Comparison of ENCODE assay signal across 8 mouse cellular contexts in the genomic region with DNA sequence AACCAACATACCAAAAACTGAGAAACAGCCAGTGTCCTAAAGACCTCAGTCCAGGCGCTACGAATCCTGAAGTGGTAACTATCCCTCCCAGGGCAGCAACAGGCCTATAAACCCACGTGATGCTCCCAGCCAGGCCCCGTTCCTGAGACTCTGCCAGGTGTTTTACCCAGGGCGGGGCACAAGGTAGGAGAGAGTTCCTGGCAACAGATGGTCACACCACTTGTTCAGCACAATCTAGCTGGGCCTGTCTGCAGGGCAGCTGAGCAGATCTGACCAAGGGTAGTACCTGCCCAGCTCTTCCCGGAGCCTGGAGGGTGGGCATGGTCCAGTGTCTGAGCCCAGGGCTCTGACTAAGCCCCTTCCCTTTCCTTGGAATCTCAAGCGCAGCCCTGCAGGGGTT. TPM values are rescaled to one million over a fixed set of nuclear protein-coding genes. Genes with fewer than 3 reads are reported as not detected.
DNase-seq lines count a peak whose midpoint lies in the region; ATAC-seq and TF ChIP-seq lines count a peak whose summit lies in the region.
"Had no signal": no experiment of that assay in that cellular context is flagged by ENCODE, and none has a peak within 500 bp of the region (broad histone marks: within the 10 kb centered on the region; RNA-seq: fewer than 3 reads in every experiment).

No protein-coding gene starts in this region.

- no peak overlapping the region for H3K4me3 ChIP-seq in limb, embryonic 15.5 days
- no peak overlapping the region for H3K4me3 ChIP-seq in midbrain, embryonic 10.5 days
- H3K4me3 ChIP-seq in liver, postnatal 0 days (ENCODE audit: low read depth, low read length) = no peak overlapping the region
- H3K4me3 ChIP-seq: midbrain, embryonic 12.5 days had no signal

- no peak for ATAC-seq in limb, embryonic 15.5 days (ENCODE audit: insufficient number of reproducible peaks, low FRiP score, low TSS enrichment, low read depth)
- no peak for ATAC-seq in liver, postnatal 0 days

- TF ChIP-seq CTCF in liver, postnatal 0 days (IDR thresholded peaks at IDR 0.05; ENCODE audit: low read depth) = no peak

- H3K4me2 ChIP-seq in limb, embryonic 15.5 days = no peak overlapping the region
- no peak overlapping the region for H3K4me2 ChIP-seq in liver, postnatal 0 days (ENCODE audit: low read depth, low read length)
- H3K4me2 ChIP-seq: midbrain, embryonic 12.5 days had no signal

- DNase-seq in urinary bladder, postnatal 25 days (ENCODE audit: low spot score) = peak; percentile 32
- DNase-seq in urinary bladder, adult 2 months (ENCODE audit: low spot score) = no peak
- DNase-seq in kidney, adult 11 months = peak; percentile 94
- DNase-seq in midbrain, embryonic 10.5 days (ENCODE audit: low spot score) = no peak
- no peak for DNase-seq in liver, postnatal 0 days
- DNase-seq in embryo, embryonic 9.5 days (ENCODE audit: extremely low spot score) = no peak

- 0 out of 2 replicates have a peak overlapping the region, but pooled peaks have one; percentile 5 for H3K27ac ChIP-seq in limb, embryonic 15.5 days
- H3K27ac ChIP-seq in midbrain, embryonic 10.5 days (replicated peaks) = no peak overlapping the region
- H3K27ac ChIP-seq in liver, postnatal 0 days (ENCODE audit: low read depth) = no peak overlapping the region
- H3K27ac ChIP-seq: midbrain, embryonic 12.5 days had no signal

- no peaks in the 10 kb centered on the region for H3K36me3 ChIP-seq in limb, embryonic 15.5 days
- H3K36me3 ChIP-seq in midbrain, embryonic 10.5 days = no peaks in the 10 kb centered on the region
- H3K36me3 ChIP-seq in liver, postnatal 0 days (replicated peaks; ENCODE audit: insufficient read depth, low read length) = no peaks in the 10 kb centered on the region

- no peaks in the 10 kb centered on the region for H3K27me3 ChIP-seq in limb, embryonic 15.5 days
- H3K27me3 ChIP-seq in midbrain, embryonic 10.5 days (ENCODE audit: low read depth, poor library complexity, severe bottlenecking) = no peaks in the 10 kb centered on the region
- H3K27me3 ChIP-seq in liver, postnatal 0 days (ENCODE audit: insufficient read depth, low read length) = no peaks in the 10 kb centered on the region
- H3K27me3 ChIP-seq: midbrain, embryonic 12.5 days had no signal

- TF ChIP-seq EP300 in liver, postnatal 0 days (IDR thresholded peaks at IDR 0.05; ENCODE audit: low read depth) = no peak

- 56% methylated on average over 7 of the region's 7 CpGs for WGBS in limb, embryonic 15.5 days
- WGBS in midbrain, embryonic 10.5 days = 96% methylated on average over 7 of the region's 7 CpGs
- WGBS in liver, postnatal 0 days (ENCODE audit: insufficient replicate concordance) = 83% methylated on average over 7 of the region's 7 CpGs

- H3K9ac ChIP-seq in limb, embryonic 15.5 days = no peak overlapping the region
- no peak overlapping the region for H3K9ac ChIP-seq in liver, postnatal 0 days (replicated peaks)
- H3K9ac ChIP-seq: midbrain, embryonic 12.5 days had no signal

- H3K9me3 ChIP-seq in limb, embryonic 15.5 days = no peaks in the 10 kb centered on the region
- H3K9me3 ChIP-seq in midbrain, embryonic 10.5 days (replicated peaks) = no peaks in the 10 kb centered on the region
- H3K9me3 ChIP-seq in liver, postnatal 0 days (ENCODE audit: low read length) = no peaks in the 10 kb centered on the region
- H3K9me3 ChIP-seq: midbrain, embryonic 12.5 days had no signal

- H3K4me1 ChIP-seq in limb, embryonic 15.5 days = peaks cover 11% of the 10 kb centered on the region
- H3K4me1 ChIP-seq in midbrain, embryonic 10.5 days = no peaks in the 10 kb centered on the region
- no peaks in the 10 kb centered on the region for H3K4me1 ChIP-seq in liver, postnatal 0 days (ENCODE audit: insufficient read depth)
- H3K4me1 ChIP-seq: midbrain, embryonic 12.5 days had no signal

RNA-seq across cellular contexts. Expression of gene Kazn, which starts 45.4 kb away (rescaled TPM):
- 13.8 and 15.9 TPM in 2 replicates for polyA plus RNA-seq in urinary bladder, adult 2 months (2012; rRNA removed)
- 11.1 and 15.2 TPM in 2 replicates for polyA plus RNA-seq in limb, embryonic 15.5 days (2015; fragmentation: Nextera tagmentation; extraction: Ambion mirVana)
- 9.4 and 12.2 TPM in 2 replicates for polyA plus RNA-seq in midbrain, embryonic 10.5 days (2016; fragmentation: Nextera tagmentation; extraction: Ambion mirVana)
- polyA plus RNA-seq in liver, postnatal 0 days (2015; fragmentation: Nextera tagmentation; extraction: Ambion mirVana) = 0.72 and 0.74 TPM in 2 replicates

Comparison
In these comparisons a context has a peak if more than half of its experiments do, and no peak if none do; other contexts are left out.
1. DNase-seq: peak in urinary bladder, postnatal 25 days (single experiment) and kidney, adult 11 months (single experiment); none in urinary bladder, adult 2 months (single experiment), midbrain, embryonic 10.5 days (single experiment), liver, postnatal 0 days (single experiment) and embryo, embryonic 9.5 days (single experiment).